Mouse (Mus musculus): ENCODE data around the gene Foxr1.
A peak's percentile ranks its signal among the peaks of the same experiment; 100 is the strongest.

The Foxr1 gene

GRCm38 (mm10) chr9:44440961-44441360 lies at the start of gene Foxr1:
TSS of gene Foxr1 (minus strand) at chr9:44441136.
- DNase-seq (ENCODE audit: low read depth in 1 of 2, low spot score in 2 of 2) = no peak

- DNase-seq (ENCODE audit: low read depth in 1 of 2, low spot score in 2 of 2) = no peak
These were observed 49.4 kb upstream of the Foxr1 start for GRCm38 (mm10) chr9:44490086-44490967.

- no peak for DNase-seq (ENCODE audit: low read depth in 1 of 2, low spot score in 2 of 2)
These were observed 48.7 kb upstream of the Foxr1 start for GRCm38 (mm10) chr9:44489651-44490085.

- DNase-seq (ENCODE audit: low read depth in 1 of 2, low spot score in 2 of 2) = no peak
These were observed 48.0 kb upstream of the Foxr1 start for GRCm38 (mm10) chr9:44488855-44489381.

- no peak for DNase-seq (ENCODE audit: low read depth in 1 of 2, low spot score in 2 of 2)
These were observed 47.5 kb upstream of the Foxr1 start for GRCm38 (mm10) chr9:44488416-44488815.

GRCm38 (mm10) chr9:44487441-44487840 lies 46.5 kb upstream of the Foxr1 start:
- DNase-seq (ENCODE audit: low read depth in 1 of 2, low spot score in 2 of 2) = no peak

GRCm38 (mm10) chr9:44486741-44487421 lies 45.9 kb upstream of the Foxr1 start:
- no peak for DNase-seq (ENCODE audit: low read depth in 1 of 2, low spot score in 2 of 2)

- DNase-seq (ENCODE audit: low read depth in 1 of 2, low spot score in 2 of 2) = no peak
These were observed 45.4 kb upstream of the Foxr1 start for GRCm38 (mm10) chr9:44486335-44486734.

- no peak for DNase-seq (ENCODE audit: low read depth in 1 of 2, low spot score in 2 of 2)
These were observed 44.7 kb upstream of the Foxr1 start for GRCm38 (mm10) chr9:44485516-44486161.

GRCm38 (mm10) chr9:44485105-44485515 lies 44.2 kb upstream of the Foxr1 start:
- DNase-seq (ENCODE audit: low read depth in 1 of 2, low spot score in 2 of 2) = no peak

- no peak for DNase-seq (ENCODE audit: low read depth in 1 of 2, low spot score in 2 of 2)
These were observed 43.6 kb upstream of the Foxr1 start for GRCm38 (mm10) chr9:44484311-44485104.

GRCm38 (mm10) chr9:44483510-44484044 lies 42.6 kb upstream of the Foxr1 start:
- no peak for DNase-seq (ENCODE audit: low read depth in 1 of 2, low spot score in 2 of 2)

GRCm38 (mm10) chr9:44483041-44483509 lies 42.1 kb upstream of the Foxr1 start:
- no peak for DNase-seq (ENCODE audit: low read depth in 1 of 2, low spot score in 2 of 2)

- peak; percentile 66 to 78 for DNase-seq (ENCODE audit: low read depth in 1 of 2, low spot score in 2 of 2)
These were observed 41.6 kb upstream of the Foxr1 start, which contains the start of gene Bcl9l for GRCm38 (mm10) chr9:44482552-44482951. TSS of gene Bcl9l (plus strand) at chr9:44482825.

- DNase-seq (ENCODE audit: low read depth in 1 of 2, low spot score in 2 of 2) = no peak
These were observed 41.2 kb upstream of the Foxr1 start for GRCm38 (mm10) chr9:44482112-44482511.

GRCm38 (mm10) chr9:44479628-44480428 lies 38.9 kb upstream of the Foxr1 start:
- DNase-seq (ENCODE audit: low read depth in 1 of 2, low spot score in 2 of 2) = peak; percentile 21 to 39

- DNase-seq (ENCODE audit: low read depth in 1 of 2, low spot score in 2 of 2) = no peak
These were observed 38.1 kb upstream of the Foxr1 start for GRCm38 (mm10) chr9:44478959-44479605.

- DNase-seq (ENCODE audit: low read depth in 1 of 2, low spot score in 2 of 2) = no peak
These were observed 37.4 kb upstream of the Foxr1 start for GRCm38 (mm10) chr9:44478229-44478921.

All from monocyte, adult 2 months (primary cell).